Mouse (Mus musculus) limb, embryonic 15.5 days (tissue): ENCODE measurements at regions not wholly inside any gene's neighbourhood (a gene's known extent, or its start where the extent isn't known, plus 50 kb on each side); places are given as distances from the start of the nearest gene placed in this dataset.

ENCODE experiments used
- ATAC-seq: fragments of 200-750 bp; cut with Nextera tagmentation; 2 replicates; pipeline ENCODE4 v1.8.0; 2017; ENCODE audit warnings: low read depth, moderate TSS enrichment; ENCODE audit not compliant: insufficient number of reproducible peaks, low FRiP score, low TSS enrichment
- H3K27ac ChIP-seq: fragments of 300-500 bp; sonication (generic); 2 replicates; pipeline ENCODE4 v1.5.1; 2015; ENCODE audit warnings: moderate library complexity, mild to moderate bottlenecking, inconsistent platforms
- H3K27me3 ChIP-seq: fragments of 300-500 bp; sonication (generic); 2 replicates; pipeline ENCODE4 v1.6.1; 2015; ENCODE audit warnings: inconsistent platforms
- H3K36me3 ChIP-seq: fragments of 300-500 bp; sonication (generic); 2 replicates; pipeline ENCODE4 v1.6.1; 2015; ENCODE audit warnings: inconsistent platforms
- H3K4me1 ChIP-seq: fragments of 300-500 bp; sonication (generic); 2 replicates; pipeline ENCODE4 v1.6.1; 2015; ENCODE audit warnings: inconsistent platforms
- H3K4me2 ChIP-seq: fragments of 300-500 bp; sonication (generic); 2 replicates; pipeline ENCODE4 v1.6.1; 2015; ENCODE audit warnings: mild to moderate bottlenecking, inconsistent platforms
- H3K4me3 ChIP-seq: fragments of 300-500 bp; sonication (generic); 2 replicates; pipeline ENCODE4 v1.5.1; 2015; ENCODE audit warnings: mild to moderate bottlenecking, inconsistent platforms
- H3K9ac ChIP-seq: fragments of 300-500 bp; sonication (generic); 2 replicates; pipeline ENCODE4 v1.6.1; 2015; ENCODE audit warnings: inconsistent platforms
- H3K9me3 ChIP-seq: fragments of 300-500 bp; sonication (generic); 2 replicates; pipeline ENCODE4 v1.6.1; 2016; ENCODE audit warnings: inconsistent platforms
- WGBS: fragments of 180-500 bp; shearing (Covaris S2); methylation state at CpG from one replicate; pipeline ENCODE4 v1.1.7; 2015; 5-methylcytosine and 5-hydroxymethylcytosine counted together

GRCm38 (mm10) chr14:78225677-78226076 lies 82.2 kb downstream of the Tnfsf11 start:
- no peaks in the 10 kb centered on the region for H3K36me3 ChIP-seq
- WGBS, result 56% methylated on average over 4 of the region's 4 CpGs
- H3K27me3 ChIP-seq, result no peaks in the 10 kb centered on the region
- H3K27ac ChIP-seq, result no peak overlapping the region
- no peaks in the 10 kb centered on the region for H3K4me1 ChIP-seq
- no peaks in the 10 kb centered on the region for H3K9me3 ChIP-seq
- no peak overlapping the region for H3K9ac ChIP-seq
- ATAC-seq, result no peak
- no peak overlapping the region for H3K4me3 ChIP-seq
- H3K4me2 ChIP-seq, result no peak overlapping the region

DNA sequence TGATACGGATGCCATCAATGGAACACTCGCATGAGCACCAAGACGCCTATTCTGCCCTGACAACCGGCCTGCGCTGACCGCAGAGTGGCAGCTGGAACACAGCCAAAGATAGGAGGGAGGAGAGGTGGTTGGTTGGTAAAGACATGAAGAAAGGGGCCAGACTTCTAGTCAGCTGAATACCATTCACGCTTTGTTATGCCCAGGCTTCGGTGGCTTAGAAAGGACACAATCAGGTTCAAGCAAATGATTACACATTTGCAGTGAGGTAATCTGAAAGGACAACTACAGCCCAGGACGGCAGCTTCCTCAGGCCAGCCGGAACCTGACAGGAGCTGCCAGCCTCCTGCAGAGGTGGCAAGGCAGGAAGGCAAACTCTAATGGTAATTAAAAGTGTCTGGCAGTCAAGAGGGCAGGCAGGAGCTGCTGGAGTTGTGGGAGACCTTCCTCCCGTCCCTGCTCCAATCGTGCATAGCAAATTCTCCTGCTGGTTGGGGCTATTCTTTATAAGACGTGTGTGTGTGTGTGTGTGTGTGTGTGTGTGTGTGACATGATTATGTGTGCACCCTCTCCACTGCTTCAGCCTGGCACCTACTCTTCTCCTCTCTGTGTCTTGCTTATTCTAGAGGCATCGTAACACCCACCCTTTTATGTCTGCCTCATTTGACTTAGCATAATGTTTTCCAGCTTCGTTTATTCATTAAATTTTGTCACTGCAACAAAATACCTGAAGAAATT lies 91.4 kb downstream of the Tnfsf11 start:
- no peaks in the 10 kb centered on the region for H3K36me3 ChIP-seq
- WGBS, result 24% methylated on average over 15 of the region's 15 CpGs
- H3K9me3 ChIP-seq, result no peaks in the 10 kb centered on the region
- H3K4me3 ChIP-seq, result no peak overlapping the region
- H3K4me1 ChIP-seq, result no peaks in the 10 kb centered on the region
- H3K4me2 ChIP-seq, result no peak overlapping the region
- no peak for ATAC-seq
- no peak overlapping the region for H3K9ac ChIP-seq
- no peak overlapping the region for H3K27ac ChIP-seq
- no peaks in the 10 kb centered on the region for H3K27me3 ChIP-seq

GRCm38 (mm10) chr14:78215491-78215890 lies 92.4 kb downstream of the Tnfsf11 start:
- Histone ChIP-seq H3K9ac (no peak overlapping the region), H3K9me3 (no peaks in the 10 kb centered on the region), H3K27me3 (no peaks in the 10 kb centered on the region), H3K36me3 (no peaks in the 10 kb centered on the region), H3K4me1 (no peaks in the 10 kb centered on the region), H3K4me2 (no peak overlapping the region), H3K4me3 (no peak overlapping the region), H3K27ac (no peak overlapping the region)
- ATAC-seq, result no peak
- 56% methylated on average over 4 of the region's 4 CpGs for WGBS

- ATAC-seq, result no peak
- WGBS, result 92% methylated on average over 4 of the region's 4 CpGs
- no peak overlapping the region for H3K4me3 ChIP-seq
- no peak overlapping the region for H3K9ac ChIP-seq
- no peaks in the 10 kb centered on the region for H3K9me3 ChIP-seq
- no peaks in the 10 kb centered on the region for H3K4me1 ChIP-seq
- H3K36me3 ChIP-seq, result no peaks in the 10 kb centered on the region
- no peak overlapping the region for H3K4me2 ChIP-seq
- H3K27me3 ChIP-seq, result no peaks in the 10 kb centered on the region
- H3K27ac ChIP-seq, result no peak overlapping the region
Measured at GRCm38 (mm10) chr14:78204566-78204863, 103.3 kb downstream of the Tnfsf11 start.

DNA sequence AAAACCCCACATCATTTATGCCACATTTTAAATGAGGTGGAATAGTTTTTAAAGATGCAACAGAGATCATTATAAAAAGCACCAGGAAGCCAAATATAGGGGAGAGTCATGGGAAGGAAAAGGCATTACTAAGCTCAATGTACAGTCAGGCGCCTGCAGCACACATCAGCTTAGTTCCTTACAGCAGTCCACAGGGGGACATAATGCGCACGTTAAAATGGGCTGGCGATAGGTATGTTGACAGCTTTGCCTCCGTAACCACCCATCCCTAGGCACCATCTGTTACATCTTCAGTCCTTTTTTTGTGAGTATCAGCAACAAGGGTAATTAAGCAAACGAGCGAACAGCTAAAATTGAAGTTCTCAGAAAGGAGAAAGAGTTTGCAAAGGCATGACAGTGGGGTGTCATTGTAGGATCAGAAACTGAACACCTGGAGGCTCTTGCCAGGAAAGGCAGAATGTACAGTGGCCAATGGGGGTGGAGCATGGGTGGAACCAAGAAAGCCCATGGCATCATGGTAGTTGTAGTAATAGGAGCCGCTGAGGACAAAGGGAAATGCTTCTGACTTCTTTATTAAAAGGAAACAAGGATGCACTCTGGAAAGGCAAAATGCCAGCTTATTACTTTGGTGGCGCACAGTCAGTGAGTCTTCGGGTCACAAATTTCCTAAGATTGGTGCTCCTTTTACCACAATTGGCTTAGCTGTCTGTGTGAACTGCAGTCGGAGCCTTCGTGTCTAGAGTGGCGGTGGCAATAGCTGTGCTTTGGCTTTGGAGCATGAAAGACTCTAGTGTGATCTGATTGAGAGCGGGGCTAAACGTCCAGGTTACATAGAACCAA lies 103.9 kb downstream of the Tnfsf11 start:
- no peak overlapping the region for H3K9ac ChIP-seq
- no peaks in the 10 kb centered on the region for H3K9me3 ChIP-seq
- no peaks in the 10 kb centered on the region for H3K36me3 ChIP-seq
- ATAC-seq, result no peak
- no peak overlapping the region for H3K4me3 ChIP-seq
- 0 out of 2 replicates have a peak overlapping the region, but pooled peaks have one; percentile 3 for H3K4me2 ChIP-seq
- no peaks in the 10 kb centered on the region for H3K27me3 ChIP-seq
- no peaks in the 10 kb centered on the region for H3K4me1 ChIP-seq
- 66% methylated on average over 15 of the region's 15 CpGs for WGBS
- no peak overlapping the region for H3K27ac ChIP-seq

GRCm38 (mm10) chr14:78202781-78203180 lies 105.1 kb downstream of the Tnfsf11 start:
- WGBS, result 88% methylated on average over 1 of the region's 1 CpGs
- ATAC-seq, result no peak
- H3K27me3 ChIP-seq, result no peaks in the 10 kb centered on the region

GRCm38 (mm10) chr14:78197483-78197882 lies 108.7 kb upstream of the Fam216b start:
- Histone ChIP-seq H3K9ac (no peak overlapping the region), H3K36me3 (no peaks in the 10 kb centered on the region), H3K9me3 (no peaks in the 10 kb centered on the region), H3K4me2 (no peak overlapping the region), H3K4me3 (no peak overlapping the region), H3K4me1 (no peaks in the 10 kb centered on the region), H3K27ac (no peak overlapping the region), H3K27me3 (no peaks in the 10 kb centered on the region)
- WGBS, result 68% methylated on average over 2 of the region's 2 CpGs
- ATAC-seq, result no peak

More at GRCm38 (mm10) chr14:78202781-78203180, 105.1 kb downstream of the Tnfsf11 start:
- H3K36me3 ChIP-seq, result no peaks in the 10 kb centered on the region
- H3K4me2 ChIP-seq, result no peak overlapping the region
- H3K4me3 ChIP-seq, result no peak overlapping the region
- H3K9ac ChIP-seq, result no peak overlapping the region
- no peaks in the 10 kb centered on the region for H3K9me3 ChIP-seq
- H3K27ac ChIP-seq, result no peak overlapping the region
- H3K4me1 ChIP-seq, result no peaks in the 10 kb centered on the region

DNA sequence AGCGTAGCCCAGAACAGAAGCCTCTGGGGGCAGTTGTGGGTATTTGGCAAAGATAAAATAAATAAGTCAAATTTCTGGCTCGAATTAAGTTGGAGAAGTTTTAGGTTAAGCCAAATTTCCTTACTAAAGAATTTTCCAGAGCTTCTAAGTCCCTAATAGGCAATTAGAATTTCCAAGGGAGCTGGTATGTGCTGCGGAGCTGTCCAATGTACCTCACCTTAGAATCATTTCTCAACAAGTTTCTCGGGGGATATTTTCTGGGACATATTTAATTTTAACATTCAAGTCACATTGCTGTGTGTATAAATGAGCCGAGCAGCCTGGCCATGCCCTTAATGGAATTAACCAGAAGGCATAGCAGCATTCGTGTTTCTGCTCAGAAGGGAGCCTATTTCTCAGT lies 90.8 kb upstream of the Fam216b start:
- no peaks in the 10 kb centered on the region for H3K36me3 ChIP-seq
- no peak overlapping the region for H3K9ac ChIP-seq
- H3K4me3 ChIP-seq, result no peak overlapping the region
- no peaks in the 10 kb centered on the region for H3K9me3 ChIP-seq
- no peaks in the 10 kb centered on the region for H3K27me3 ChIP-seq
- no peak overlapping the region for H3K4me2 ChIP-seq
- ATAC-seq, result no peak
- no peaks in the 10 kb centered on the region for H3K4me1 ChIP-seq
- WGBS, result 47% methylated on average over 6 of the region's 6 CpGs
- H3K27ac ChIP-seq, result no peak overlapping the region

DNA sequence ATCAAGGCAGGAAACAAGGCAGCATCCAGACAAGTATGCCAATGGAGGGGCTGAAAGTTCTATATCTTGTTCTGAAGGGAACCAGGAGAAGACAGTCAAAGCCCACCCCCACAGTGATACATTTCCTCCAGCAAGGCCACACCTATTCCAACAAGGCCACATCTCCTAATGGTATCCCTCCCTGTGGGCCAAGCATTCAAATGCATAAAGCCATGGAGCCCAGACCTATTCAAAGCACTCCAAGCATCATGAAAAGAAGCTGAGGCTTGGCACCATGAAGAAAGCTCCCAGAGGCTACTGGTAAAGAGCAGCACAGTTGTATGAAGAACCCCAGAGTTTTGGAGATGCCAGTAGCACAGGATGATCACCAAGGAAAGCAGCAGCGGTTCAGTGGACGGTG lies 84.6 kb upstream of the Fam216b start:
- Histone ChIP-seq H3K4me1 (no peaks in the 10 kb centered on the region), H3K9ac (no peak overlapping the region), H3K4me3 (no peak overlapping the region), H3K27me3 (no peaks in the 10 kb centered on the region), H3K4me2 (no peak overlapping the region), H3K36me3 (no peaks in the 10 kb centered on the region), H3K27ac (no peak overlapping the region), H3K9me3 (no peaks in the 10 kb centered on the region)
- ATAC-seq, result no peak
- WGBS, result 86% methylated on average over 2 of the region's 2 CpGs

DNA sequence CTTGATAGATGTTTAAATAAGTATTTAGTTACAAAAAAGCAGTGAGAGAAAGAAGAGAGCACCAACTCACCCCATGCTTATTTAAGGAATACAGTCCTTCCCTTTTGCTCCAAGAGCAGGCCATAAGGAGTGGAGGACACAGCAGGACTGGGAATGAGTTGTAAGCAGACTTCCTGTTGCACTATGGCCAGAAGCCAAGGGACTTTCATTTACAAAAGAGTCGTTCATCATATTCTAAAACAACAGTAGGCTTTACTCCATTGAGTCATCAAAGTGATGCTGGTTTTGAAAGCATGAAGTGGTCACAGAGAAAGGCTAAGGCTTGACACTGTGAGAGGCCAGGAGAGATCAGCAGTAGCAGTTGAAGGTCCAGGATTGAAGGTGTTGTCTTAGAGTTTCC lies 84.1 kb upstream of the Fam216b start:
- 67% methylated on average over 1 of the region's 1 CpGs for WGBS
- Histone ChIP-seq H3K4me2 (no peak overlapping the region), H3K27ac (no peak overlapping the region), H3K4me1 (no peaks in the 10 kb centered on the region), H3K36me3 (no peaks in the 10 kb centered on the region), H3K9me3 (no peaks in the 10 kb centered on the region), H3K9ac (no peak overlapping the region), H3K27me3 (no peaks in the 10 kb centered on the region), H3K4me3 (no peak overlapping the region)
- ATAC-seq, result no peak

DNA sequence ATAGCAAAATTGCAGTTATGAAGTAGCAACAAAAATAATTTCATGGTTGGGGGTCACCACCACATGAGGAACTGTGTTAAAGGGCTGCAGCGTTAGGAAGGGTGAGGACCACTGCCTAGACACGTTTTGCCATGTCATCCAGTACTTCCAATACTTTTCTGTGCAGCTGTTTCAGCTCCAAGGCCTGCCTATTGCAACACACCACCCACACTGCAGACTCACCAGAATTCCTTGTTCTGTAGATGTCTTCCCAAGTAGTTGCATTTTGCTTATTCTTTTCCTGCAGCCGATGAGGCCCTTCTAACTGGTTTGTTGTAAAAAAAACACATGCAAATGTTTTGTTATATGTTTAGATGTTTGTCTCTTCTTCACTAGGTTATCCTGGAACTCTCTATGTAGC lies 72.0 kb upstream of the Fam216b start:
- Histone ChIP-seq H3K4me2 (no peak overlapping the region), H3K4me1 (no peaks in the 10 kb centered on the region), H3K9ac (no peak overlapping the region), H3K27me3 (no peaks in the 10 kb centered on the region), H3K27ac (no peak overlapping the region), H3K9me3 (no peaks in the 10 kb centered on the region), H3K4me3 (no peak overlapping the region), H3K36me3 (no peaks in the 10 kb centered on the region)
- WGBS, result 83% methylated on average over 3 of the region's 3 CpGs
- ATAC-seq, result no peak

DNA sequence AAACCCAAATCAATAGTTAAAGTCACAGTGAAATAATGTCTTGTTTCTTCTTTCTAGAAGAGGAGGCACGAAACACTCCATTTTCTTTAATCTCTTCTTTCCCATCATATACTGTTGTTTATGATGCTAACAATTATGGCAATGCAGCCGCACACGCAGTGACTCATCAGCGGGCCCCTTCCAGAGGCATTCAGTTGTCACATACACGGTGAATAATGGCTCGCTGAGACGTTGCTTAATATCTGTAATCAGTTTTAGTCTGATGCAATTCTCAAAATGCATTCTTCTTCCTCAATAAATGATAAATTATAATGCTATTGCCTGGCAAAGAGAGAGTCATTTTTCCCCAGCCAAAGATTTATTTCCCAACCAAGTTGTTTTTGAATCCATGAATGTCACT lies 70.8 kb upstream of the Fam216b start:
- Histone ChIP-seq H3K36me3 (no peaks in the 10 kb centered on the region), H3K4me1 (no peaks in the 10 kb centered on the region), H3K27ac (no peak overlapping the region), H3K4me3 (no peak overlapping the region), H3K9me3 (no peaks in the 10 kb centered on the region), H3K9ac (no peak overlapping the region), H3K27me3 (no peaks in the 10 kb centered on the region), H3K4me2 (no peak overlapping the region)
- WGBS, result 84% methylated on average over 7 of the region's 7 CpGs
- no peak for ATAC-seq
